Mouse (Mus musculus): ENCODE measurements around the gene Cfap97d1. TPM values are rescaled to one million over a fixed set of nuclear protein-coding genes. Genes with fewer than 3 reads are reported as not detected.
A peak's percentile ranks its signal among the peaks of the same experiment; 100 is the strongest.

Cfap97d1 gene
- polyA plus RNA-seq, 2 experiments = not detected

- no peak overlapping the region for H3K27ac ChIP-seq
- ATAC-seq (ENCODE audit: insufficient read depth) = no peak
- peaks cover 6 to 7% of the 10 kb centered on the region in 2 experiments; a peak in 3 of 4 replicates for H3K4me1 ChIP-seq (replicated peaks; ENCODE audit: control insufficient read depth in 2 of 2, insufficient read depth in 2 of 2, low read length in 1 of 2)
- 30% methylated on average over 4 of the region's 4 CpGs for WGBS (ENCODE audit: insufficient replicate concordance)
- no peaks in the 10 kb centered on the region for H3K36me3 ChIP-seq (replicated peaks; ENCODE audit: control insufficient read depth, insufficient read depth, low read depth)
- H3K4me3 ChIP-seq (ENCODE audit: insufficient read depth in 1 of 2, low read depth in 2 of 2, low read length in 2 of 2) = no peak overlapping the region
- H3K27me3 ChIP-seq (ENCODE audit: control insufficient read depth, insufficient read depth, low read length) = peaks cover 35% of the 10 kb centered on the region
- no peak for DNase-seq (ENCODE audit: low read depth in 3 of 3, low spot score in 3 of 3)
- H3K9me3 ChIP-seq (ENCODE audit: control insufficient read depth, low read length) = no peaks in the 10 kb centered on the region
- H3K4me2 ChIP-seq (ENCODE audit: low read depth) = no peak overlapping the region
- no peak overlapping the region for H3K9ac ChIP-seq (replicated peaks)
- TF ChIP-seq EP300 (IDR thresholded peaks at IDR 0.05; ENCODE audit: low read depth) = peak; percentile 59
- TF ChIP-seq CTCF (IDR thresholded peaks at IDR 0.05; ENCODE audit: low read depth) = no peak
Measured at GRCm38 (mm10) chr11:102029304-102029703, 45.2 kb downstream of the Cfap97d1 start.

- H3K4me1 ChIP-seq (replicated peaks; ENCODE audit: control insufficient read depth in 2 of 2, insufficient read depth in 2 of 2, low read length in 1 of 2) = peaks cover 6 to 7% of the 10 kb centered on the region in 2 experiments; a peak in 3 of 4 replicates
- peaks cover 33% of the 10 kb centered on the region for H3K27me3 ChIP-seq (ENCODE audit: control insufficient read depth, insufficient read depth, low read length)
- H3K36me3 ChIP-seq (replicated peaks; ENCODE audit: control insufficient read depth, insufficient read depth, low read depth) = no peaks in the 10 kb centered on the region
- no peaks in the 10 kb centered on the region for H3K9me3 ChIP-seq (ENCODE audit: control insufficient read depth, low read length)
- no peak for DNase-seq (ENCODE audit: low read depth in 3 of 3, low spot score in 3 of 3)
- no peak overlapping the region for H3K9ac ChIP-seq (replicated peaks)
- WGBS (ENCODE audit: insufficient replicate concordance) = 38% methylated on average over 7 of the region's 7 CpGs
- H3K27ac ChIP-seq = no peak overlapping the region
- no peak for TF ChIP-seq EP300 (IDR thresholded peaks at IDR 0.05; ENCODE audit: low read depth)
- peak; percentile 21 for TF ChIP-seq CTCF (IDR thresholded peaks at IDR 0.05; ENCODE audit: low read depth)
- ATAC-seq (ENCODE audit: insufficient read depth) = no peak
- H3K4me2 ChIP-seq (ENCODE audit: low read depth) = no peak overlapping the region
- no peak overlapping the region for H3K4me3 ChIP-seq (ENCODE audit: insufficient read depth in 1 of 2, low read depth in 2 of 2, low read length in 2 of 2)
Measured at GRCm38 (mm10) chr11:102029966-102030365, 45.9 kb downstream of the Cfap97d1 start.

GRCm38 (mm10) chr11:102031149-102031548 lies 47.1 kb downstream of the Cfap97d1 start:
- TF ChIP-seq EP300 (IDR thresholded peaks at IDR 0.05; ENCODE audit: low read depth) (no peak), CTCF (IDR thresholded peaks at IDR 0.05; ENCODE audit: low read depth) (no peak)
- no peak overlapping the region for H3K4me3 ChIP-seq (ENCODE audit: insufficient read depth in 1 of 2, low read depth in 2 of 2, low read length in 2 of 2)

DNA sequence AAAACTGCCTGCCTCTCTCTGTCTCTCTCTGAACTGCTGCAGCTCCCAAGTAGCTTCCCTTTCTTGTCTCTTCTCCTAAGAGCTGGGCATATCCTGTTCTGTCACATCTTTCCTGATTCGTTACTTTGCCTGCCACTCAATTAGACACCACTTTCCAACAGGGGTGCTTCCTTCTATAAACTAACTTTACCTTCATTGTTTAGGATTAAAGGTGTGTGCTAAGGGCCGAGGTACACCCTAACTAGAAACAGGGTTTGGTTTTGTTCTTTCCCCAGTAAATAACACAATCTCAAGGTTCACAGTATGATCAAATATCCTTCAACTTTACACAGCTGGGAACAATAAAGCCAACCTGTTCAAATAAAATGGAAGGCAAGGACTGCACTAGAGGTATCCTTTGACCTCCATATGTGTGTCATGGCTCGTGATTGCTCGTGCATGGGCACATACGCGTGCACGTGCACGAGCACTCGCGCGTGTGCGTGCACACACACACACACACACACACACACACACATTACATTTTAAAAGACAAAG lies 49.0 kb downstream of the Cfap97d1 start:
- ATAC-seq (ENCODE audit: insufficient read depth) = no peak
- H3K27me3 ChIP-seq (ENCODE audit: control insufficient read depth, insufficient read depth, low read length) = peaks cover 2% of the 10 kb centered on the region
- H3K4me1 ChIP-seq (replicated peaks; ENCODE audit: control insufficient read depth in 2 of 2, insufficient read depth in 2 of 2, low read length in 1 of 2) = peaks cover 6 to 7% of the 10 kb centered on the region in 2 experiments; a peak in 3 of 4 replicates
- H3K27ac ChIP-seq = no peak overlapping the region
- no peak overlapping the region for H3K4me2 ChIP-seq (ENCODE audit: low read depth)
- H3K9ac ChIP-seq (replicated peaks) = no peak overlapping the region
- TF ChIP-seq CTCF (IDR thresholded peaks at IDR 0.05; ENCODE audit: low read depth) (no peak), EP300 (IDR thresholded peaks at IDR 0.05; ENCODE audit: low read depth) (no peak)
- DNase-seq (ENCODE audit: low read depth in 3 of 3, low spot score in 3 of 3) = no peak
- H3K36me3 ChIP-seq (replicated peaks; ENCODE audit: control insufficient read depth, insufficient read depth, low read depth) = no peaks in the 10 kb centered on the region
- H3K9me3 ChIP-seq (ENCODE audit: control insufficient read depth, low read length) = no peaks in the 10 kb centered on the region
- no peak overlapping the region for H3K4me3 ChIP-seq (ENCODE audit: insufficient read depth in 1 of 2, low read depth in 2 of 2, low read length in 2 of 2)
- WGBS (ENCODE audit: insufficient replicate concordance) = 70% methylated on average over 12 of the region's 12 CpGs

More at GRCm38 (mm10) chr11:102031149-102031548, 47.1 kb downstream of the Cfap97d1 start:
- WGBS (ENCODE audit: insufficient replicate concordance) = 70% methylated on average over 7 of the region's 7 CpGs
- Histone ChIP-seq H3K9me3 (ENCODE audit: control insufficient read depth, low read length) (no peaks in the 10 kb centered on the region), H3K4me2 (ENCODE audit: low read depth) (no peak overlapping the region), H3K4me1 (replicated peaks; ENCODE audit: control insufficient read depth in 2 of 2, insufficient read depth in 2 of 2, low read length in 1 of 2) (peaks cover 6 to 7% of the 10 kb centered on the region in 2 experiments; a peak in 3 of 4 replicates), H3K36me3 (replicated peaks; ENCODE audit: control insufficient read depth, insufficient read depth, low read depth) (no peaks in the 10 kb centered on the region), H3K9ac (replicated peaks) (no peak overlapping the region), H3K27ac (no peak overlapping the region), H3K27me3 (ENCODE audit: control insufficient read depth, insufficient read depth, low read length) (peaks cover 21% of the 10 kb centered on the region)
- no peak for DNase-seq (ENCODE audit: low read depth in 3 of 3, low spot score in 3 of 3)
- ATAC-seq (ENCODE audit: insufficient read depth) = no peak

- 71% methylated on average over 8 of the region's 8 CpGs for WGBS (ENCODE audit: insufficient replicate concordance)
- H3K4me3 ChIP-seq (ENCODE audit: insufficient read depth in 1 of 2, low read depth in 2 of 2, low read length in 2 of 2) = no peak overlapping the region
Measured at GRCm38 (mm10) chr11:102034887-102035286, 50.8 kb downstream of the Cfap97d1 start.

More at GRCm38 (mm10) chr11:102034887-102035286, 50.8 kb downstream of the Cfap97d1 start:
- Histone ChIP-seq H3K9me3 (ENCODE audit: control insufficient read depth, low read length) (no peaks in the 10 kb centered on the region), H3K9ac (replicated peaks) (no peak overlapping the region), H3K36me3 (replicated peaks; ENCODE audit: control insufficient read depth, insufficient read depth, low read depth) (no peaks in the 10 kb centered on the region), H3K27me3 (ENCODE audit: control insufficient read depth, insufficient read depth, low read length) (no peaks in the 10 kb centered on the region), H3K4me2 (ENCODE audit: low read depth) (no peak overlapping the region), H3K4me1 (replicated peaks; ENCODE audit: control insufficient read depth in 2 of 2, insufficient read depth in 2 of 2, low read length in 1 of 2) (peaks cover 0 to 1% of the 10 kb centered on the region in 2 experiments; a peak in 1 of 4 replicates), H3K27ac (no peak overlapping the region)
- ATAC-seq (ENCODE audit: insufficient read depth) (no peak), DNase-seq (ENCODE audit: low read depth in 3 of 3, low spot score in 3 of 3) (no peak)
- TF ChIP-seq EP300 (IDR thresholded peaks at IDR 0.05; ENCODE audit: low read depth) = no peak
- no peak for TF ChIP-seq CTCF (IDR thresholded peaks at IDR 0.05; ENCODE audit: low read depth)
